Mouse (Mus musculus) liver, postnatal 0 days (tissue): ENCODE measurements around the gene Borcs8. TPM values are rescaled to one million over a fixed set of nuclear protein-coding genes. Genes with fewer than 3 reads are reported as not detected.
A peak's percentile ranks its signal among the peaks of the same experiment; 100 is the strongest.

Experiments used
- ATAC-seq: fragments of 200-750 bp; cut with Nextera tagmentation; 2 replicates; pipeline ENCODE4 v1.8.0; 2017; ENCODE audit warnings: mild to moderate bottlenecking, moderate library complexity
- DNase-seq: peaks from one replicate; pipeline ENCODE4 v3.0.0-alpha.2; 2016
- H3K27ac ChIP-seq: fragments of 300-500 bp; sonication (generic); 2 replicates; pipeline ENCODE4 v1.5.1; 2014; ENCODE audit warnings: antibody characterized with exemption, moderate library complexity, mild to moderate bottlenecking, low read depth
- H3K27me3 ChIP-seq: fragments of 300-500 bp; sonication (generic); 2 replicates; pipeline ENCODE4 v1.6.1; 2014; ENCODE audit warnings: low read length, control low read depth, mixed read lengths; ENCODE audit not compliant: insufficient read depth
- H3K36me3 ChIP-seq: fragments of 300-500 bp; sonication (generic); replicated peaks from 2 replicates; pipeline ENCODE4 v1.6.1; 2014; ENCODE audit warnings: mild to moderate bottlenecking, control low read depth, low read length, moderate library complexity, mixed read lengths; ENCODE audit not compliant: insufficient read depth
- H3K4me1 ChIP-seq: fragments of 300-500 bp; sonication (generic); 2 replicates; pipeline ENCODE4 v1.6.1; 2014; ENCODE audit warnings: antibody characterized with exemption, mild to moderate bottlenecking, control low read depth; ENCODE audit not compliant: insufficient read depth
- H3K4me2 ChIP-seq: fragments of 300-500 bp; sonication (generic); 2 replicates; pipeline ENCODE4 v1.6.1; 2014; ENCODE audit warnings: low read depth, mild to moderate bottlenecking, low read length, moderate library complexity, mixed read lengths
- H3K4me3 ChIP-seq: fragments of 300-500 bp; sonication (generic); 2 replicates; pipeline ENCODE4 v1.5.1; 2014; ENCODE audit warnings: low read depth, low read length
- H3K9ac ChIP-seq: fragments of 300-500 bp; sonication (generic); replicated peaks from 2 replicates; pipeline ENCODE4 v1.6.1; 2014; ENCODE audit warnings: mild to moderate bottlenecking, moderate library complexity
- H3K9me3 ChIP-seq: fragments of 300-500 bp; sonication (generic); 2 replicates; pipeline ENCODE4 v1.6.1; 2016; ENCODE audit warnings: mild to moderate bottlenecking, control low read depth, low read length, mixed read lengths
- CTCF ChIP-seq: sonication (generic); IDR thresholded peaks from 2 replicates; pipeline ENCODE4 v1.5.1; 2016; ENCODE audit warnings: antibody characterized with exemption, low read depth
- EP300 ChIP-seq: IDR thresholded peaks from 2 replicates; pipeline ENCODE4 v1.6.1; 2016; ENCODE audit warnings: antibody characterized with exemption, low read depth, mild to moderate bottlenecking
- WGBS: fragments of 180-500 bp; shearing (Covaris S2); extraction: QIAGEN DNeasy Blood & Tissue Kit; methylation state at CpG from one replicate; pipeline ENCODE4 v1.1.7; 2014; ENCODE audit not compliant: insufficient replicate concordance; 5-methylcytosine and 5-hydroxymethylcytosine counted together
- polyA plus RNA-seq: library from polyadenylated mRNA; unstranded; fragments of >200 nt; fragmentation: Nextera tagmentation; extraction: Ambion mirVana; gene quantifications from 2 replicates; pipeline ENCODE4 v1.2.1, GENCODE M21; 2015

Borcs8 gene
- polyA plus RNA-seq, 1 experiment from 2014 or later, result 18.8 TPM

GRCm38 (mm10) chr8:70118726-70119700, 20.3 kb upstream of the Borcs8 start:
- WGBS, result 14% methylated on average over 17 of the region's 17 CpGs
- DNase-seq (no peak), ATAC-seq (no peak)
- Histone ChIP-seq H3K4me1 (no peaks in the 10 kb centered on the region), H3K36me3 (no peaks in the 10 kb centered on the region), H3K9ac (no peak overlapping the region), H3K9me3 (no peaks in the 10 kb centered on the region), H3K4me3 (no peak overlapping the region), H3K27me3 (peaks cover 56% of the 10 kb centered on the region), H3K4me2 (no peak overlapping the region), H3K27ac (no peak overlapping the region)
- TF ChIP-seq CTCF (no peak), EP300 (no peak)

- H3K36me3 ChIP-seq, result no peaks in the 10 kb centered on the region
- peaks cover 42% of the 10 kb centered on the region for H3K27me3 ChIP-seq
- TF ChIP-seq CTCF (no peak), EP300 (no peak)
- H3K4me1 ChIP-seq, result no peaks in the 10 kb centered on the region
- H3K4me2 ChIP-seq, result no peak within 1 kb of the TSS
- H3K27ac ChIP-seq, result no peak within 1 kb of the TSS
- H3K9ac ChIP-seq, result no peak within 1 kb of the TSS
- DNase-seq (peak; percentile 47), ATAC-seq (no peak)
- WGBS, result 6% methylated on average over 19 of the region's 19 CpGs
- no peaks in the 10 kb centered on the region for H3K9me3 ChIP-seq
- H3K4me3 ChIP-seq, result no peak within 1 kb of the TSS
Observed at GRCm38 (mm10) chr8:70120667-70121066, 18.6 kb upstream of the Borcs8 start, which contains the start of gene Ncan. Gene Ncan (minus strand): TSS chr8:70120873.

- TF ChIP-seq CTCF (peak; percentile 69), EP300 (no peak)
- no peaks in the 10 kb centered on the region for H3K36me3 ChIP-seq
- H3K27me3 ChIP-seq, result peaks cover 32% of the 10 kb centered on the region
- H3K9me3 ChIP-seq, result no peaks in the 10 kb centered on the region
- DNase-seq, result no peak
- H3K27ac ChIP-seq, result no peak overlapping the region
- H3K4me3 ChIP-seq, result no peak overlapping the region
- H3K4me2 ChIP-seq, result no peak overlapping the region
- ATAC-seq, result no peak
- no peak overlapping the region for H3K9ac ChIP-seq
- no peaks in the 10 kb centered on the region for H3K4me1 ChIP-seq
- 48% methylated on average over 2 of the region's 2 CpGs for WGBS
Observed at GRCm38 (mm10) chr8:70122863-70123262, 16.4 kb upstream of the Borcs8 start.

GRCm38 (mm10) chr8:70124992-70125391, 14.3 kb upstream of the Borcs8 start:
- 58% methylated on average over 8 of the region's 8 CpGs for WGBS
- ATAC-seq (no peak), DNase-seq (no peak)
- TF ChIP-seq CTCF (no peak), EP300 (no peak)
- Histone ChIP-seq H3K4me2 (no peak overlapping the region), H3K27ac (no peak overlapping the region), H3K4me1 (peaks cover 8% of the 10 kb centered on the region), H3K9ac (no peak overlapping the region), H3K4me3 (no peak overlapping the region), H3K36me3 (no peaks in the 10 kb centered on the region), H3K27me3 (peaks cover 19% of the 10 kb centered on the region; the same call in 1 of the 2 replicates), H3K9me3 (no peaks in the 10 kb centered on the region)

GRCm38 (mm10) chr8:70128435-70128834, 10.9 kb upstream of the Borcs8 start:
- Histone ChIP-seq H3K4me3 (no peak overlapping the region), H3K9me3 (no peaks in the 10 kb centered on the region), H3K4me1 (peaks cover 17% of the 10 kb centered on the region), H3K27me3 (no peaks in the 10 kb centered on the region), H3K36me3 (no peaks in the 10 kb centered on the region; the same call in 1 of the 2 replicates), H3K4me2 (no peak overlapping the region), H3K9ac (no peak overlapping the region), H3K27ac (no peak overlapping the region)
- no peak for DNase-seq
- no peak for ATAC-seq
- no peak for TF ChIP-seq EP300
- no peak for TF ChIP-seq CTCF
- 81% methylated on average over 3 of the region's 3 CpGs for WGBS

- Histone ChIP-seq H3K9me3 (no peaks in the 10 kb centered on the region), H3K4me2 (no peak overlapping the region), H3K27me3 (no peaks in the 10 kb centered on the region), H3K36me3 (peaks cover 6% of the 10 kb centered on the region), H3K4me3 (no peak overlapping the region), H3K9ac (no peak overlapping the region), H3K4me1 (peaks cover 17% of the 10 kb centered on the region), H3K27ac (peak overlapping the region; percentile 34)
- no peak for TF ChIP-seq CTCF
- TF ChIP-seq EP300, result no peak
- 71% methylated on average over 9 of the region's 9 CpGs for WGBS
- DNase-seq (no peak), ATAC-seq (peak; percentile 43)
Observed at GRCm38 (mm10) chr8:70129309-70129952, 9.9 kb upstream of the Borcs8 start.
